Mouse (Mus musculus) CH12.LX (cell line): ENCODE data around the gene Atf3. TPM values are rescaled to one million over a fixed set of nuclear protein-coding genes. Genes with fewer than 3 reads are reported as not detected.

Experiments
- DNase-seq: peaks from one replicate; pipeline ENCODE4 v3.0.0-alpha.2; 2013; ENCODE audit errors: extremely low read depth
- H3K27ac ChIP-seq: 2 replicates; pipeline ENCODE4 v1.5.1; 2012; ENCODE audit warnings: low read depth, mild to moderate bottlenecking, control low read depth, moderate library complexity; ENCODE audit not compliant: insufficient read depth
- H3K27me3 ChIP-seq: replicated peaks from 2 replicates; pipeline ENCODE3; 2012; ENCODE audit warnings: inconsistent platforms
- H3K36me3 ChIP-seq, 2 experiments: replicated peaks in 1 of 2; 2 replicates each; pipeline versions ENCODE3 to v1.6.1; 2012; ENCODE audit warnings: inconsistent platforms in 1 of 2, low read length in 1 of 2, mild to moderate bottlenecking in 1 of 2, mixed read lengths in 1 of 2, moderate library complexity in 1 of 2; ENCODE audit not compliant: control insufficient read depth in 1 of 2, insufficient read depth in 1 of 2
- H3K4me1 ChIP-seq, 2 experiments: 2 replicates each; pipeline ENCODE4 v1.6.1; 2012; ENCODE audit warnings: inconsistent platforms in 1 of 2, moderate library complexity in 1 of 2; ENCODE audit not compliant: insufficient read depth in 2 of 2, control insufficient read depth in 1 of 2
- H3K4me2 ChIP-seq: 2 replicates; pipeline ENCODE4 v1.6.1; 2012; ENCODE audit warnings: low read depth, mild to moderate bottlenecking, control low read depth; ENCODE audit not compliant: poor library complexity, insufficient read depth, severe bottlenecking
- H3K4me3 ChIP-seq, 3 experiments: fragments of 150-350 bp in 1 of 3; sonication (generic) in 1 of 3; replicated peaks in 1 of 3; 2 replicates each; pipeline versions ENCODE3 to v1.5.1; 2011 to 2012; ENCODE audit warnings: low read depth in 2 of 3, low read length in 2 of 3, mild to moderate bottlenecking in 2 of 3, moderate library complexity in 2 of 3, control low read depth in 1 of 3, improper control_type of control experiment in 1 of 3, inconsistent platforms in 1 of 3, mixed read lengths in 1 of 3; ENCODE audit not compliant: poor library complexity in 1 of 3
- H3K79me2 ChIP-seq: replicated peaks from 2 replicates; pipeline ENCODE4 v1.6.1; 2012; ENCODE audit warnings: mild to moderate bottlenecking, moderate library complexity; ENCODE audit not compliant: control insufficient read depth, poor library complexity, insufficient read depth, severe bottlenecking; ENCODE audit errors: extremely low read depth
- H3K9ac ChIP-seq: 2 replicates; pipeline ENCODE4 v1.6.1; 2012; ENCODE audit warnings: low read depth, mild to moderate bottlenecking, control low read depth, moderate library complexity; ENCODE audit not compliant: insufficient read depth
- H3K9me3 ChIP-seq: replicated peaks from 2 replicates; pipeline ENCODE3; 2012; ENCODE audit warnings: low read length, inconsistent platforms, mixed read lengths
- BHLHE40 ChIP-seq: IDR thresholded peaks from 2 replicates; pipeline ENCODE4 v1.6.1; 2011; ENCODE audit warnings: mild to moderate bottlenecking, low read depth, low read length, improper control_type of control experiment
- CHD1 ChIP-seq: IDR thresholded peaks from 2 replicates; pipeline ENCODE4 v1.6.1; 2012; ENCODE audit warnings: low read depth, low read length, improper control_type of control experiment, inconsistent platforms
- CHD2 ChIP-seq: IDR thresholded peaks from 2 replicates; pipeline ENCODE4 v1.6.1; 2011; ENCODE audit warnings: low read length, improper control_type of control experiment
- CTCF ChIP-seq, 2 experiments: IDR thresholded peaks in 1 of 2; conservative IDR thresholded peaks in 1 of 2; 2 replicates each; pipeline ENCODE4 v1.5.1; 2011 to 2012; ENCODE audit warnings: low read depth in 2 of 2, low read length in 2 of 2, improper control_type of control experiment in 1 of 2, inconsistent platforms in 1 of 2, mild to moderate bottlenecking in 1 of 2, moderate library complexity in 1 of 2
- EP300 ChIP-seq: IDR thresholded peaks from 2 replicates; pipeline ENCODE4 v1.6.1; 2011; ENCODE audit warnings: low read length, improper control_type of control experiment
- ETS1 ChIP-seq: conservative IDR thresholded peaks from 2 replicates; pipeline ENCODE4 v1.6.1; 2012; ENCODE audit warnings: low read depth, mild to moderate bottlenecking, inconsistent platforms, low read length, improper control_type of control experiment, moderate library complexity
- HCFC1 ChIP-seq: IDR thresholded peaks from 2 replicates; pipeline ENCODE4 v1.6.1; 2012; ENCODE audit warnings: low read depth, mild to moderate bottlenecking, inconsistent platforms, low read length, improper control_type of control experiment
- IRF4 ChIP-seq: IDR thresholded peaks from 2 replicates; pipeline ENCODE4 v1.6.1; 2014; ENCODE audit warnings: low read depth, mild to moderate bottlenecking, inconsistent platforms, low read length, improper control_type of control experiment
- JUN ChIP-seq: IDR thresholded peaks from 2 replicates; pipeline ENCODE4 v1.6.1; 2011; ENCODE audit warnings: low read depth, mild to moderate bottlenecking, low read length, improper control_type of control experiment, moderate library complexity; ENCODE audit not compliant: insufficient read depth
- MAFK ChIP-seq: IDR thresholded peaks from 2 replicates; pipeline ENCODE4 v1.6.1; 2011; ENCODE audit warnings: low read length, improper control_type of control experiment; ENCODE audit not compliant: insufficient replicate concordance
- MAX ChIP-seq: IDR thresholded peaks from 2 replicates; pipeline ENCODE4 v1.6.1; 2011; ENCODE audit warnings: low read length, improper control_type of control experiment
- MEF2A ChIP-seq: IDR thresholded peaks from 2 replicates; pipeline ENCODE4 v1.6.1; 2014; ENCODE audit warnings: low read depth, mild to moderate bottlenecking, inconsistent platforms, low read length, improper control_type of control experiment, borderline replicate concordance
- MXI1 ChIP-seq: IDR thresholded peaks from 2 replicates; pipeline ENCODE4 v1.6.1; 2011; ENCODE audit warnings: mild to moderate bottlenecking, low read depth, low read length, improper control_type of control experiment
- NRF1 ChIP-seq: IDR thresholded peaks from 2 replicates; pipeline ENCODE4 v1.6.1; 2014; ENCODE audit warnings: low read depth, mild to moderate bottlenecking, inconsistent platforms, low read length, improper control_type of control experiment, moderate library complexity
- POLR2A ChIP-seq: IDR thresholded peaks from 2 replicates; pipeline ENCODE4 v1.6.1; 2011; ENCODE audit warnings: low read depth, mild to moderate bottlenecking, improper control_type of control experiment, low read length
- POLR2AphosphoS2 ChIP-seq: IDR thresholded peaks from 2 replicates; pipeline ENCODE4 v1.6.1; 2011; ENCODE audit warnings: low read depth, low read length, improper control_type of control experiment
- RAD21 ChIP-seq: IDR thresholded peaks from 2 replicates; pipeline ENCODE4 v1.6.1; 2011; ENCODE audit warnings: low read depth, mild to moderate bottlenecking, low read length, improper control_type of control experiment, moderate library complexity
- RCOR1 ChIP-seq: conservative IDR thresholded peaks from 2 replicates; pipeline ENCODE4 v1.6.1; 2012; ENCODE audit warnings: low read depth, mild to moderate bottlenecking, inconsistent platforms, low read length, improper control_type of control experiment
- SIN3A ChIP-seq: IDR thresholded peaks from 2 replicates; pipeline ENCODE4 v1.6.1; 2012; ENCODE audit warnings: low read length, improper control_type of control experiment, inconsistent platforms
- SMC3 ChIP-seq: IDR thresholded peaks from 2 replicates; pipeline ENCODE4 v1.6.1; 2011; ENCODE audit warnings: low read depth, low read length, improper control_type of control experiment
- TBP ChIP-seq: conservative IDR thresholded peaks from 2 replicates; pipeline ENCODE4 v1.6.1; 2011; ENCODE audit warnings: low read depth, low read length, improper control_type of control experiment
- TCF12 ChIP-seq: IDR thresholded peaks from 2 replicates; pipeline ENCODE4 v1.6.1; 2014; ENCODE audit warnings: low read depth, mild to moderate bottlenecking, inconsistent platforms, low read length, improper control_type of control experiment
- UBTF ChIP-seq: IDR thresholded peaks from 2 replicates; pipeline ENCODE4 v1.6.1; 2012; ENCODE audit warnings: low read depth, mild to moderate bottlenecking, inconsistent platforms, low read length, improper control_type of control experiment, moderate library complexity
- ZC3H11A ChIP-seq: IDR thresholded peaks from 2 replicates; pipeline ENCODE4 v1.6.1; 2012; ENCODE audit warnings: low read depth, mild to moderate bottlenecking, inconsistent platforms, low read length, improper control_type of control experiment
- ZKSCAN1 ChIP-seq: IDR thresholded peaks from 2 replicates; pipeline ENCODE4 v1.6.1; 2012; ENCODE audit warnings: low read depth, inconsistent platforms, low read length, improper control_type of control experiment, borderline replicate concordance
- ZMIZ1 ChIP-seq: IDR thresholded peaks from 2 replicates; pipeline ENCODE4 v1.6.1; 2012; ENCODE audit warnings: low read depth, mild to moderate bottlenecking, inconsistent platforms, low read length, improper control_type of control experiment
- ZNF384 ChIP-seq: IDR thresholded peaks from 2 replicates; pipeline ENCODE4 v1.6.1; 2012; ENCODE audit warnings: low read depth, low read length, improper control_type of control experiment, inconsistent platforms
- dilution Hi-C: fragments of 300-500 bp; cut with MboI; formaldehyde crosslinking; loops from 2 replicates; pipeline ENCODE4 v1.14.3; 2020; ENCODE audit warnings: low sequenced_read_pairs; ENCODE audit not compliant: extremely low pct_unique_long_range_greater_than_20kb, extremely low pct_ligation_motif_present
- in situ Hi-C: fragments of 300-500 bp; cut with MboI; formaldehyde crosslinking; loops from 3 replicates; pipeline ENCODE4 v1.14.3; 2019; ENCODE audit warnings: low sequenced_read_pairs, low pct_ligation_motif_present, low pct_unique_long_range_greater_than_20kb, mixed read lengths
- polyA plus RNA-seq: library from polyadenylated mRNA; unstranded; fragments of >175 nt; gene quantifications from 2 replicates; pipeline ENCODE4 v1.2.1, GENCODE M21; 2012; ENCODE audit warnings: low read depth; ENCODE audit not compliant: insufficient read length
- total RNA-seq, 2 experiments: library from RNA; depleted of rRNA; stranded (reverse); fragments of 300-350 nt in 1 of 2; fragments of >200 nt in 1 of 2; gene quantifications; 2 replicates each; pipeline ENCODE4 v1.2.3; 2012 to 2014

Gene Atf3
- total and polyA plus RNA-seq, 3 experiments, result 25.1 to 39.7 (median 32.9) TPM

DNA sequence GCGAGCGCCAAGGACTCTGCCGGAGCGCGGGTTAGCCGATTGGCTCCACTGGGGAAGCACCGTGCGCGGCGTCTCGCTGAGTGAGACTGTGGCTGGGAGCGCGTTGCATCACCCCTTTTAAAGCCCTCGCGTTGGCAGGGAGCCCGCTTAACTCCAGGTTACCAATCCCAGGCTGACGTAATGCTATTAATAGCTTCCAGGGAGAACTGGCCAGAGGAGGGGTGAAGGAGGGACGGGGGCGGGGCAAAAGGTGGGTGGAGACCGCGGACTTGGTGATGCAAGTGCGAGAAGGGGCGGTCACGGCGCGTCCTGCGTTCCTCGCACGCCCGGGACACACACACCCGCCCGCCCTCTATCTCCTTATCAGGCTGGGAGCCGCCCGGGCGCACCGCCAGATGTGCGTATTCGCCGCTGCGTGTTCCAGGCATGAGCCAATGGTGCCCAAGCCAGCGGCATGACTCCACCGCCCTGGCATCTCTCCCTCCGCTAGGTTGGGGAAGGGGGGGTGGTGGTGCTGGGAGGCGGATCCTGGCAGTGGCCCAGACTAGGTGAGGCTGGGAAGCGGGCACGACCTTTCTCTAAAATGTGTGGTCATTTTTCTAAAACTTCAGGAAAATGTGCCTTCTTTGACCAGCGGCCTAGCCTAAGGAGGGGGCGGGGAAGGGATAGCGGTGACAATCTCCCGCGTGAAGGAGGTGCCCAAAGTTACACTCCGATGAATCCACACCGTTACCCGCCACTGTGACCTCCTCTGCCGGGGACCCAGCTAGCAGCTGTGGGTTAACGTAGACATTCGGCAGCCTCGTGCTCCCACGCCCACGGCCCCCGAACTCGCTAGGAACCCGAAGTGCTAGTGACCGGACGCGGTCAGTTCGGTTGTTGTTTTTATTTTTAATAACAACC, 34.4 kb downstream of the Atf3 start (continued):
- TF ChIP-seq MAFK (no peak), POLR2AphosphoS2 (peak; percentile 76; the same call in 1 of the 2 replicates), TCF12 (peak; percentile 64), ZNF384 (no peak), ZC3H11A (no peak), ZMIZ1 (peak; percentile 94), BHLHE40 (peak; percentile 68), RCOR1 (peak; percentile 29; the same call in 1 of the 2 replicates), NRF1 (peak; percentile 17; the same call in 1 of the 2 replicates), SIN3A (0 out of 2 replicates have a peak, but pooled peaks have one; percentile 31), ETS1 (peak; percentile 65), CHD1 (no peak)

DNA sequence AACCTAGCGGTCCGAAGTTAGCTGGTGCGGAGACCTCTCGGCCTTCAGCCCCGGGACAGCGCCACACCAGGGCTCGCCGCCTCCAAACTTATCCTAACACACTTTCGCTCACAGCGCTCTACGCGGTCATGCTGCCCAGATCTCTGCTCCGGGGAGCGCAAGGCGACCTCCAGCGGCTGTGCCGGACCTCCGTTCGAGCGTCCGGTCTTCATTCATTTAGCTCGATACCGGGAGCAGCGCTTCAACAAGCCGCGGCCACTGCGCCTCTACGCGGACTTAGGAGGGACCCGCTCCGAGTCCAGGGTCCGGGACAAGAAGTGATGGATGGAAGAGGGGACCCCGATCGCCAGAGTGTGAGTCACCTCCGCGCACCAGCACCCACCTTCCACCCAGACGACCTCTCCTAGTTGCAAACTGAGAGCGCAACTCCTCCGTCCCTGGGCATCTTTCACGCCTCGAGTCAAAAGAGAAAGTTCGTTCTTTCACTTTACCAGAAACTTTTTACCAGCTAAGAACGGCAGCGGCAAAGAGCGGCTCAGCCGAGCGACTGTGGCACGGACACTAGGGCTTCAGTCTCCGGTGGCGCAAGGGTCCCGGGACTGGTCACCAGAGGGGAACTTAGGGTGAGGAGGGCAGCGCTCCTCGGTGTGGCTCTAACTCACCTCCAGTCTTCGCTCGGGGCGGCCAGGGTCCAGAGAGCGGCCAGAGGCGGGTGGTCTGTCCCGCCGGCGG, 35.2 kb downstream of the Atf3 start:
- peak overlapping the region; percentile 96 for H3K27ac ChIP-seq

More for the DNA sequence above, 35.2 kb downstream of the Atf3 start:
- Histone ChIP-seq H3K36me3 (peaks cover 5 to 20% of the 10 kb centered on the region in 2 experiments), H3K9me3 (peaks cover 19% of the 10 kb centered on the region), H3K4me3 (peak overlapping the region; percentile 80 to 92 (median 85)), H3K79me2 (peaks cover 39% of the 10 kb centered on the region), H3K4me1 (peaks cover 10 to 53% of the 10 kb centered on the region in 2 experiments)
- DNase-seq, result peak; percentile 63
- in situ Hi-C loops, result loop anchor here (5.0 to 10.0 kb wide), 2 partner anchors 88 to 100 kb away; partner anchors contain the start of gene Batf3
- dilution Hi-C loops, result no loop called here
- peak; percentile 38; the same call in 1 of the 2 replicates for TF ChIP-seq HCFC1
- no peak for TF ChIP-seq ZKSCAN1
- TF ChIP-seq EP300, result no peak
- TF ChIP-seq CTCF (conservative IDR thresholded peaks at IDR 0.05 in 1 of 2, IDR thresholded peaks at IDR 0.05 in 1 of 2; ENCODE audit: low read depth in 2 of 2, low read length in 2 of 2), result peak in 1 of 2 experiments; percentile 81; a peak in 2 of 4 replicates
- TF ChIP-seq MAFK, result no peak
- TF ChIP-seq RAD21, result peak; percentile 48
- peak; percentile 83 for TF ChIP-seq MXI1
- peak; percentile 96; the same call in 1 of the 2 replicates for TF ChIP-seq UBTF
- TF ChIP-seq MAX, result peak; percentile 15; the same call in 1 of the 2 replicates
- TF ChIP-seq TCF12, result peak; percentile 50; the same call in 1 of the 2 replicates
- TF ChIP-seq BHLHE40, result 0 out of 2 replicates have a peak, but pooled peaks have one; percentile 47
- TF ChIP-seq ETS1, result 0 out of 2 replicates have a peak, but pooled peaks have one; percentile 21
- peak; percentile 52; the same call in 1 of the 2 replicates for TF ChIP-seq MEF2A
- no peak for TF ChIP-seq ZNF384
- TF ChIP-seq POLR2A, result no peak
- no peak for TF ChIP-seq JUN
- TF ChIP-seq CHD2, result no peak
- TF ChIP-seq NRF1, result 0 out of 2 replicates have a peak, but pooled peaks have one; percentile 31
- TF ChIP-seq RCOR1, result 0 out of 2 replicates have a peak, but pooled peaks have one; percentile 4
- peak; percentile 71 for TF ChIP-seq SMC3
- 0 out of 2 replicates have a peak, but pooled peaks have one; percentile 43 for TF ChIP-seq TBP
- peak; percentile 70 for TF ChIP-seq IRF4
- TF ChIP-seq SIN3A, result peak; percentile 76; the same call in 1 of the 2 replicates
- TF ChIP-seq, all 38 proteins: peak for 16
- Histone ChIP-seq H3K4me2 (peak overlapping the region; percentile 84; the same call in 1 of the 2 replicates), H3K27me3 (no peaks in the 10 kb centered on the region), H3K9ac (peak overlapping the region; percentile 95)
